8 mouse cellular contexts compared by ENCODE assay signal in genomic region chr11:98751221-98751782, GRCm38 (mm10). TPM values are rescaled to one million over a fixed set of nuclear protein-coding genes. Genes with fewer than 3 reads are reported as not detected.
DNase-seq lines count a peak whose midpoint lies in the region; ATAC-seq lines count a peak whose summit lies in the region.

No protein-coding gene starts in this region.

- H3K4me3 ChIP-seq in heart, embryonic 10.5 days, result peak overlapping the region; percentile 41
- H3K4me3 ChIP-seq in kidney, embryonic 15.5 days (replicated peaks), result no peak overlapping the region
- H3K4me3 ChIP-seq in midbrain, embryonic 11.5 days (ENCODE audit: low read depth, low read length), result no peak overlapping the region

- no peaks in the 10 kb centered on the region for H3K9me3 ChIP-seq in heart, embryonic 10.5 days
- H3K9me3 ChIP-seq in kidney, embryonic 15.5 days (replicated peaks), result no peaks in the 10 kb centered on the region
- no peaks in the 10 kb centered on the region for H3K9me3 ChIP-seq in midbrain, embryonic 11.5 days (ENCODE audit: control insufficient read depth, low read length)

- WGBS in heart, embryonic 10.5 days, result 13% methylated on average over 6 of the region's 6 CpGs
- 27% methylated on average over 6 of the region's 6 CpGs for WGBS in kidney, embryonic 15.5 days
- WGBS in midbrain, embryonic 11.5 days, result 48% methylated on average over 6 of the region's 6 CpGs

- peak overlapping the region; percentile 90 for H3K27ac ChIP-seq in heart, embryonic 10.5 days
- peak overlapping the region; percentile 76 for H3K27ac ChIP-seq in kidney, embryonic 15.5 days
- H3K27ac ChIP-seq in midbrain, embryonic 11.5 days (ENCODE audit: low read depth, low read length), result peak overlapping the region; percentile 41; the same call in 1 of the 2 replicates

- H3K27me3 ChIP-seq in heart, embryonic 10.5 days (ENCODE audit: insufficient read depth, poor library complexity, severe bottlenecking), result no peaks in the 10 kb centered on the region
- no peaks in the 10 kb centered on the region for H3K27me3 ChIP-seq in kidney, embryonic 15.5 days
- H3K27me3 ChIP-seq in midbrain, embryonic 11.5 days (ENCODE audit: control insufficient read depth, insufficient read depth, low read length), result no peaks in the 10 kb centered on the region

- peak; percentile 58 for DNase-seq in NIH3T3 (ENCODE audit: low read depth)
- DNase-seq in adrenal gland, postnatal 36 days, result peak; percentile 58 to 73
- DNase-seq in heart, embryonic 10.5 days (ENCODE audit: low spot score), result peak; percentile 92
- DNase-seq in midbrain, embryonic 11.5 days (ENCODE audit: low spot score, missing footprints), result no peak
- DNase-seq in layer of hippocampus, adult 11-12 months (ENCODE audit: low spot score), result no peak
- no peak for DNase-seq in thymus, postnatal 4 days
- no peak for DNase-seq in testis, postnatal 10 days (ENCODE audit: low spot score)

- peaks cover 20% of the 10 kb centered on the region for H3K36me3 ChIP-seq in heart, embryonic 10.5 days
- H3K36me3 ChIP-seq in kidney, embryonic 15.5 days, result peaks cover 25% of the 10 kb centered on the region
- H3K36me3 ChIP-seq in midbrain, embryonic 11.5 days (ENCODE audit: control insufficient read depth, insufficient read depth, low read length), result no peaks in the 10 kb centered on the region

- peaks cover 98% of the 10 kb centered on the region for H3K4me1 ChIP-seq in heart, embryonic 10.5 days
- H3K4me1 ChIP-seq in kidney, embryonic 15.5 days, result peaks cover 92% of the 10 kb centered on the region
- peaks cover 62% of the 10 kb centered on the region for H3K4me1 ChIP-seq in midbrain, embryonic 11.5 days (ENCODE audit: control insufficient read depth, insufficient read depth, low read length)

- peak; percentile 10; the same call in 1 of the 2 replicates for ATAC-seq in kidney, embryonic 15.5 days (replicated peaks; ENCODE audit: low FRiP score)
- no peak for ATAC-seq in midbrain, embryonic 11.5 days (ENCODE audit: low FRiP score)

- peak overlapping the region; percentile 35 for H3K4me2 ChIP-seq in kidney, embryonic 15.5 days
- no peak overlapping the region for H3K4me2 ChIP-seq in midbrain, embryonic 11.5 days

- H3K9ac ChIP-seq in kidney, embryonic 15.5 days, result 0 out of 2 replicates have a peak overlapping the region, but pooled peaks have one; percentile 31
- H3K9ac ChIP-seq in midbrain, embryonic 11.5 days (ENCODE audit: low read length), result peak overlapping the region; percentile 28

RNA-seq across cellular contexts. Expression of gene Thra, which starts 10.9 kb away (rescaled TPM):
- 10 to 100 TPM; 69.2 to 91.7 TPM for total RNA-seq in adrenal gland, postnatal 36 days (2021)
- polyA plus RNA-seq in heart, embryonic 10.5 days (2016; fragmentation: Nextera tagmentation; extraction: Ambion mirVana), result 19.2 and 23.2 TPM in 2 replicates
- 21.7 and 26.9 TPM in 2 replicates for polyA plus RNA-seq in kidney, embryonic 15.5 days (2015; fragmentation: Nextera tagmentation; extraction: Ambion mirVana)
- 21.9 and 23.7 TPM in 2 replicates for polyA plus RNA-seq in midbrain, embryonic 11.5 days (2014; fragmentation: Nextera tagmentation; extraction: Ambion mirVana)

RNA-seq across cellular contexts. Expression of gene Med24, which starts 22.1 kb away (rescaled TPM):
- 10 to 100 TPM; 46.9 to 52.0 TPM for total RNA-seq in adrenal gland, postnatal 36 days (2021)
- polyA plus RNA-seq in heart, embryonic 10.5 days (2016; fragmentation: Nextera tagmentation; extraction: Ambion mirVana), result 54.6 and 56.5 TPM in 2 replicates
- 58.2 and 64.7 TPM in 2 replicates for polyA plus RNA-seq in kidney, embryonic 15.5 days (2015; fragmentation: Nextera tagmentation; extraction: Ambion mirVana)
- polyA plus RNA-seq in midbrain, embryonic 11.5 days (2014; fragmentation: Nextera tagmentation; extraction: Ambion mirVana), result 66.1 and 67.1 TPM in 2 replicates

RNA-seq across cellular contexts. Expression of gene Nr1d1, which starts 23.8 kb away (rescaled TPM):
- 100 to 1,000 TPM; 116 to 171 TPM for total RNA-seq in adrenal gland, postnatal 36 days (2021)
- 3.6 and 5.9 TPM in 2 replicates for polyA plus RNA-seq in heart, embryonic 10.5 days (2016; fragmentation: Nextera tagmentation; extraction: Ambion mirVana)
- 2.0 and 2.3 TPM in 2 replicates for polyA plus RNA-seq in kidney, embryonic 15.5 days (2015; fragmentation: Nextera tagmentation; extraction: Ambion mirVana)
- polyA plus RNA-seq in midbrain, embryonic 11.5 days (2014; fragmentation: Nextera tagmentation; extraction: Ambion mirVana), result 0.93 and 1.2 TPM in 2 replicates

RNA-seq across cellular contexts. Expression of gene Msl1, which starts 44.0 kb away (rescaled TPM):
- total RNA-seq in adrenal gland, postnatal 36 days (2021), result 100 to 1,000 TPM in 1 of 2 experiments, 10 to 100 TPM in 1; 94.2 to 106 TPM
- 14.0 and 21.6 TPM in 2 replicates for polyA plus RNA-seq in heart, embryonic 10.5 days (2016; fragmentation: Nextera tagmentation; extraction: Ambion mirVana)
- 25.1 and 25.8 TPM in 2 replicates for polyA plus RNA-seq in kidney, embryonic 15.5 days (2015; fragmentation: Nextera tagmentation; extraction: Ambion mirVana)
- 24.0 and 25.1 TPM in 2 replicates for polyA plus RNA-seq in midbrain, embryonic 11.5 days (2014; fragmentation: Nextera tagmentation; extraction: Ambion mirVana)

RNA-seq across cellular contexts. Expression of gene Csf3, which starts 50.2 kb away (rescaled TPM):
- not detected for total RNA-seq in adrenal gland, postnatal 36 days (2021)
- polyA plus RNA-seq in heart, embryonic 10.5 days (2016; fragmentation: Nextera tagmentation; extraction: Ambion mirVana), result not detected in 2 replicates
- 0.23 TPM in 1 of 2 replicates, not detected in the other for polyA plus RNA-seq in kidney, embryonic 15.5 days (2015; fragmentation: Nextera tagmentation; extraction: Ambion mirVana)
- not detected in 2 replicates for polyA plus RNA-seq in midbrain, embryonic 11.5 days (2014; fragmentation: Nextera tagmentation; extraction: Ambion mirVana)

Comparison
In these comparisons a context has a peak if more than half of its experiments do, and no peak if none do; other contexts are left out.
1. DNase-seq: peak in NIH3T3 (single experiment), adrenal gland, postnatal 36 days (2 of 2) and heart, embryonic 10.5 days (single experiment); none in midbrain, embryonic 11.5 days (single experiment), layer of hippocampus, adult 11-12 months (single experiment), thymus, postnatal 4 days (single experiment) and testis, postnatal 10 days (single experiment).
2. Peak in every context shown above with its lines, with median percentiles within 50 percentile points of each other: H3K27ac ChIP-seq.